Mouse (Mus musculus) kidney, postnatal 10 days (tissue): Measurements from ENCODE around the gene Tcea3.

Experiments used
- DNase-seq: peaks from one replicate; pipeline ENCODE4 v3.0.0; 2021; ENCODE audit warnings: mixed read lengths

Tcea3 gene

GRCm38 (mm10) chr4:136239622-136240021, 7.9 kb upstream of the Tcea3 start:
- peak; percentile 92 for DNase-seq

GRCm38 (mm10) chr4:136240123-136240522, 7.4 kb upstream of the Tcea3 start:
- DNase-seq, result no peak

GRCm38 (mm10) chr4:136240955-136241354, 6.6 kb upstream of the Tcea3 start:
- no peak for DNase-seq

GRCm38 (mm10) chr4:136242065-136242703, 5.3 kb upstream of the Tcea3 start:
- peak; percentile 63 for DNase-seq

GRCm38 (mm10) chr4:136242728-136243127, 4.8 kb upstream of the Tcea3 start:
- no peak for DNase-seq

GRCm38 (mm10) chr4:136244208-136244607, 3.3 kb upstream of the Tcea3 start:
- DNase-seq, result no peak

- no peak for DNase-seq
Measured at GRCm38 (mm10) chr4:136245681-136246080, 1.8 kb upstream of the Tcea3 start.

GRCm38 (mm10) chr4:136246568-136246969, 960 bp upstream of the Tcea3 start:
- no peak for DNase-seq

- DNase-seq, result peak; percentile 23
Measured at GRCm38 (mm10) chr4:136247386-136247728, 172 bp upstream of the Tcea3 start.

GRCm38 (mm10) chr4:136248464-136249331, 1.2 kb downstream of the Tcea3 start:
- DNase-seq, result peak; percentile 69

GRCm38 (mm10) chr4:136249332-136249647, 1.8 kb downstream of the Tcea3 start:
- no peak for DNase-seq

- peak; percentile 71 for DNase-seq
Measured at GRCm38 (mm10) chr4:136249780-136250179, 2.3 kb downstream of the Tcea3 start.

- no peak for DNase-seq
Measured at GRCm38 (mm10) chr4:136255919-136256318, 8.4 kb downstream of the Tcea3 start.

GRCm38 (mm10) chr4:136256696-136257095, 9.2 kb downstream of the Tcea3 start:
- no peak for DNase-seq

- no peak for DNase-seq
Measured at GRCm38 (mm10) chr4:136259916-136260315, 12.4 kb downstream of the Tcea3 start.

GRCm38 (mm10) chr4:136260491-136261180, 13.1 kb downstream of the Tcea3 start:
- DNase-seq, result peak; percentile 92

GRCm38 (mm10) chr4:136261912-136262311, 14.4 kb downstream of the Tcea3 start:
- DNase-seq, result peak; percentile 46

- DNase-seq, result no peak
Measured at GRCm38 (mm10) chr4:136263555-136263954, 16.0 kb downstream of the Tcea3 start.

GRCm38 (mm10) chr4:136266716-136267343, 19.3 kb downstream of the Tcea3 start:
- DNase-seq, result no peak

- DNase-seq, result no peak
Measured at GRCm38 (mm10) chr4:136268912-136269311, 21.4 kb downstream of the Tcea3 start.

- DNase-seq, result peak; percentile 47
Measured at GRCm38 (mm10) chr4:136270648-136271047, 23.1 kb downstream of the Tcea3 start.

- no peak for DNase-seq
Measured at GRCm38 (mm10) chr4:136281097-136281496, 33.6 kb downstream of the Tcea3 start.

GRCm38 (mm10) chr4:136281611-136282010, 34.1 kb downstream of the Tcea3 start:
- DNase-seq, result no peak
